Mouse (Mus musculus): ENCODE results near the gene Gba. TPM values are rescaled to one million over a fixed set of nuclear protein-coding genes. Genes with fewer than 3 reads are reported as not detected.
A peak's percentile ranks its signal among the peaks of the same experiment; 100 is the strongest.

Gene Gba
- total and polyA plus RNA-seq, 2 experiments from 2014 or later, result 20.1 to 36.2 TPM

- no peak overlapping the region for H3K4me2 ChIP-seq (ENCODE audit: low read depth, low read length)
- H3K4me3 ChIP-seq (ENCODE audit: low read depth, low read length), result no peak overlapping the region
- H3K27ac ChIP-seq (ENCODE audit: low read depth), result no peak overlapping the region
- TF ChIP-seq CTCF (IDR thresholded peaks at IDR 0.05; ENCODE audit: low read depth) (no peak), EP300 (IDR thresholded peaks at IDR 0.05; ENCODE audit: low read depth) (no peak)
- DNase-seq (ENCODE audit: low spot score) (no peak), ATAC-seq (ENCODE audit: insufficient read depth, low read depth) (no peak)
- no peaks in the 10 kb centered on the region for H3K9me3 ChIP-seq (replicated peaks; ENCODE audit: control insufficient read depth, low read length)
- 90% methylated on average over 19 of the region's 19 CpGs for whole genome bisulfite sequencing
- no peak overlapping the region for H3K9ac ChIP-seq (replicated peaks; ENCODE audit: low read depth, low read length)
- peaks cover 11% of the 10 kb centered on the region; the same call in 1 of the 2 replicates for H3K4me1 ChIP-seq (ENCODE audit: control insufficient read depth, insufficient read depth)
- H3K36me3 ChIP-seq (replicated peaks; ENCODE audit: control insufficient read depth, insufficient read depth, low read length), result peaks cover 49% of the 10 kb centered on the region
- no peaks in the 10 kb centered on the region for H3K27me3 ChIP-seq (ENCODE audit: control insufficient read depth, insufficient read depth, low read length)
Observed at GRCm38 (mm10) chr3:89166945-89167344, 35.8 kb upstream of the Gba start.

DNA sequence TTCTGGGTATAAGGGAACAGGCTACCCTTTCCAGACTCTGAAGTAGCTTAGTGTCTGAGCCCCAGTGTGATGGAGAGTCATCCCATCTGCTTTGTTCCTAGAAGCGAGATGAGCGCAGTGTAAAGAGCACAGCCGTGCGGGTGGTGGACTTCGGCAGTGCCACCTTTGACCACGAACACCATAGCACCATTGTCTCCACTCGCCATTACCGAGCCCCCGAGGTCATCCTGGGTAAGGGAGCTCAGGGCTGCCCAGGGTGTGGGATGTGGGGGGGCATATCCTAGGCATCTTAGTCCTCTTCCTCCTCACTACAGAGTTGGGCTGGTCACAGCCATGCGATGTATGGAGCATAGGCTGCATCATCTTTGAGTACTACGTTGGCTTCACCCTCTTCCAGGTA, 27.9 kb upstream of the Gba start:
- peaks cover 77% of the 10 kb centered on the region for H3K36me3 ChIP-seq (replicated peaks; ENCODE audit: control insufficient read depth, insufficient read depth, low read length)
- no peak overlapping the region for H3K27ac ChIP-seq (ENCODE audit: low read depth)
- WGBS, result 93% methylated on average over 11 of the region's 11 CpGs
- H3K27me3 ChIP-seq (ENCODE audit: control insufficient read depth, insufficient read depth, low read length), result no peaks in the 10 kb centered on the region
- no peaks in the 10 kb centered on the region for H3K9me3 ChIP-seq (replicated peaks; ENCODE audit: control insufficient read depth, low read length)
- no peak for DNase-seq (ENCODE audit: low spot score)
- H3K4me3 ChIP-seq (ENCODE audit: low read depth, low read length), result no peak overlapping the region
- no peak for ATAC-seq (ENCODE audit: insufficient read depth, low read depth)
- no peak overlapping the region for H3K4me2 ChIP-seq (ENCODE audit: low read depth, low read length)
- TF ChIP-seq EP300 (IDR thresholded peaks at IDR 0.05; ENCODE audit: low read depth), result no peak
- no peak for TF ChIP-seq CTCF (IDR thresholded peaks at IDR 0.05; ENCODE audit: low read depth)
- peaks cover 9% of the 10 kb centered on the region for H3K4me1 ChIP-seq (ENCODE audit: control insufficient read depth, insufficient read depth)
- no peak overlapping the region for H3K9ac ChIP-seq (replicated peaks; ENCODE audit: low read depth, low read length)

- Histone ChIP-seq H3K9ac (replicated peaks; ENCODE audit: low read depth, low read length) (no peak overlapping the region), H3K4me3 (ENCODE audit: low read depth, low read length) (no peak overlapping the region), H3K4me1 (ENCODE audit: control insufficient read depth, insufficient read depth) (peaks cover 9% of the 10 kb centered on the region), H3K4me2 (ENCODE audit: low read depth, low read length) (no peak overlapping the region), H3K9me3 (replicated peaks; ENCODE audit: control insufficient read depth, low read length) (no peaks in the 10 kb centered on the region), H3K36me3 (replicated peaks; ENCODE audit: control insufficient read depth, insufficient read depth, low read length) (peaks cover 77% of the 10 kb centered on the region), H3K27ac (ENCODE audit: low read depth) (no peak overlapping the region), H3K27me3 (ENCODE audit: control insufficient read depth, insufficient read depth, low read length) (no peaks in the 10 kb centered on the region)
- DNase-seq (ENCODE audit: low spot score), result no peak
- no peak for TF ChIP-seq EP300 (IDR thresholded peaks at IDR 0.05; ENCODE audit: low read depth)
- no peak for TF ChIP-seq CTCF (IDR thresholded peaks at IDR 0.05; ENCODE audit: low read depth)
- WGBS, result 84% methylated on average over 10 of the region's 10 CpGs
- no peak for ATAC-seq (ENCODE audit: insufficient read depth, low read depth)
Observed at GRCm38 (mm10) chr3:89175544-89175943, 27.2 kb upstream of the Gba start.

GRCm38 (mm10) chr3:89176421-89176820, 26.3 kb upstream of the Gba start:
- H3K9me3 ChIP-seq (replicated peaks; ENCODE audit: control insufficient read depth, low read length), result no peaks in the 10 kb centered on the region
- H3K4me1 ChIP-seq (ENCODE audit: control insufficient read depth, insufficient read depth), result peaks cover 9% of the 10 kb centered on the region
- H3K4me3 ChIP-seq (ENCODE audit: low read depth, low read length), result no peak overlapping the region
- 77% methylated on average over 7 of the region's 7 CpGs for WGBS
- ATAC-seq (ENCODE audit: insufficient read depth, low read depth) (no peak), DNase-seq (ENCODE audit: low spot score) (no peak)
- TF ChIP-seq EP300 (IDR thresholded peaks at IDR 0.05; ENCODE audit: low read depth) (no peak), CTCF (IDR thresholded peaks at IDR 0.05; ENCODE audit: low read depth) (no peak)
- peaks cover 76% of the 10 kb centered on the region for H3K36me3 ChIP-seq (replicated peaks; ENCODE audit: control insufficient read depth, insufficient read depth, low read length)
- H3K27me3 ChIP-seq (ENCODE audit: control insufficient read depth, insufficient read depth, low read length), result no peaks in the 10 kb centered on the region
- H3K4me2 ChIP-seq (ENCODE audit: low read depth, low read length), result no peak overlapping the region
- H3K9ac ChIP-seq (replicated peaks; ENCODE audit: low read depth, low read length), result no peak overlapping the region
- no peak overlapping the region for H3K27ac ChIP-seq (ENCODE audit: low read depth)

- Histone ChIP-seq H3K36me3 (replicated peaks; ENCODE audit: control insufficient read depth, insufficient read depth, low read length) (peaks cover 75% of the 10 kb centered on the region), H3K27me3 (ENCODE audit: control insufficient read depth, insufficient read depth, low read length) (no peaks in the 10 kb centered on the region), H3K9me3 (replicated peaks; ENCODE audit: control insufficient read depth, low read length) (no peaks in the 10 kb centered on the region), H3K9ac (replicated peaks; ENCODE audit: low read depth, low read length) (peak within 1 kb of the TSS; percentile 80), H3K4me1 (ENCODE audit: control insufficient read depth, insufficient read depth) (peaks cover 9% of the 10 kb centered on the region), H3K4me2 (ENCODE audit: low read depth, low read length) (peak within 1 kb of the TSS; percentile 83), H3K27ac (ENCODE audit: low read depth) (peak within 1 kb of the TSS; percentile 69), H3K4me3 (ENCODE audit: low read depth, low read length) (peak within 1 kb of the TSS; percentile 79)
- WGBS, result under 1% methylated on average over 43 of the region's 43 CpGs
- DNase-seq (ENCODE audit: low spot score) (peak; percentile 97), ATAC-seq (ENCODE audit: insufficient read depth, low read depth) (peak; percentile 96)
- TF ChIP-seq CTCF (IDR thresholded peaks at IDR 0.05; ENCODE audit: low read depth) (no peak), EP300 (IDR thresholded peaks at IDR 0.05; ENCODE audit: low read depth) (peak; percentile 84)
Observed at GRCm38 (mm10) chr3:89177242-89178106, 25.3 kb upstream of the Gba start, which contains the start of gene Scamp3. Gene Scamp3, plus strand, starts transcription at chr3:89177473.

Data from heart, postnatal 0 days (tissue).